Mouse (Mus musculus): ENCODE measurements around the gene Foxred2. TPM values are rescaled to one million over a fixed set of nuclear protein-coding genes. Genes with fewer than 3 reads are reported as not detected.
A peak's percentile ranks its signal among the peaks of the same experiment; 100 is the strongest.

Gene Foxred2
- total and polyA plus RNA-seq, 3 experiments, result 9.9 to 12.2 TPM; not detected in 1

DNA sequence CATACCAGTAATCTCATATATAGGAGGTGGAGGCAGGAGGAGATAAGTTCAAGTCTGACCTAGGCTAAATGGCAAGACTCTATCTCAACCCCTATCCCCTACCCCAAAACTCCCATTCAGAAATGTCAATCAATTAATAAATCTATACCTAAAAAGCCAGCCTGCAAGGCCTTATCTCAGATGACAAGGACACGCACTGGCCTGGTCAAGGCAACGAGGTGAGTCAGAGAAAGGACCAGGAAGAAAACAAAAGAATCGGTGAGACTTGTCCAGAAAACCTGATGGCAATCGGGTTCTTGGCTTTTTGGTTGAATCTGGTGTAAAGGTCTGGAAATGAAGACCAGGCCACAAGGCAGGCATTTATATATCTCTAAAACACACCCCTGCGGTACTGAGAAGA lies 29.6 kb downstream of the Foxred2 start:
- no peak overlapping the region for H3K9ac ChIP-seq (ENCODE audit: control insufficient read depth, low read depth, low read length, poor library complexity, severe bottlenecking)
- peaks cover 2 to 23% of the 10 kb centered on the region in 2 experiments for H3K4me1 ChIP-seq (ENCODE audit: control insufficient read depth in 1 of 2, insufficient read depth in 2 of 2, low read length in 2 of 2)
- peaks cover 11 to 23% of the 10 kb centered on the region in 2 experiments for H3K36me3 ChIP-seq (ENCODE audit: control insufficient read depth in 1 of 2, insufficient read depth in 2 of 2, low read length in 2 of 2)
- H3K79me2 ChIP-seq (ENCODE audit: control insufficient read depth, insufficient read depth, low read length, poor library complexity), result peaks cover 30% of the 10 kb centered on the region
- no peaks in the 10 kb centered on the region for H3K27me3 ChIP-seq (ENCODE audit: control insufficient read depth in 1 of 2, insufficient read depth in 2 of 2, low read length in 2 of 2)
- no peak overlapping the region for H3K4me3 ChIP-seq (ENCODE audit: control insufficient read depth in 1 of 2, insufficient read depth in 1 of 2, low read depth in 2 of 2, low read length in 2 of 2)
- no peak for DNase-seq (ENCODE audit: low read depth, low spot score)
- H3K27ac ChIP-seq (ENCODE audit: control insufficient read depth, low read depth, low read length), result no peak overlapping the region
- TF ChIP-seq MXI1 (IDR thresholded peaks at IDR 0.05; ENCODE audit: low read depth, low read length) (no peak), MYB (IDR thresholded peaks at IDR 0.05; ENCODE audit: low read depth, low read length) (no peak), KAT2A (conservative IDR thresholded peaks at IDR 0.05; ENCODE audit: low read depth, low read length) (no peak), CTCF (IDR thresholded peaks at IDR 0.05 in 2 of 3, conservative IDR thresholded peaks at IDR 0.05 in 1 of 3; ENCODE audit: control insufficient read depth in 1 of 3, insufficient read depth in 1 of 3, low read depth in 2 of 3, low read length in 3 of 3, poor library complexity in 1 of 3, severe bottlenecking in 1 of 3) (no peak), USF2 (IDR thresholded peaks at IDR 0.05; ENCODE audit: borderline replicate concordance in 1 of 2, insufficient read depth in 1 of 2, low read depth in 1 of 2, low read length in 2 of 2) (no peak), MEF2A (IDR thresholded peaks at IDR 0.05; ENCODE audit: extremely low read depth, insufficient replicate concordance, low read depth, low read length, poor library complexity, severe bottlenecking) (no peak), MAFK (IDR thresholded peaks at IDR 0.05; ENCODE audit: borderline replicate concordance, low read depth, low read length) (no peak), JUND (IDR thresholded peaks at IDR 0.05; ENCODE audit: low read depth, low read length) (no peak), RCOR1 (IDR thresholded peaks at IDR 0.05; ENCODE audit: low read depth, low read length) (no peak), UBTF (IDR thresholded peaks at IDR 0.05; ENCODE audit: borderline replicate concordance, insufficient read depth, low read depth, low read length) (no peak), ZNF384 (IDR thresholded peaks at IDR 0.05; ENCODE audit: low read depth, low read length) (no peak), BHLHE40 (IDR thresholded peaks at IDR 0.05; ENCODE audit: borderline replicate concordance, low read depth, low read length) (no peak), GATA1 (IDR thresholded peaks at IDR 0.05; ENCODE audit: low read depth, low read length) (no peak), ELF1 (IDR thresholded peaks at IDR 0.05; ENCODE audit: low read depth, low read length) (no peak), MAZ (IDR thresholded peaks at IDR 0.05; ENCODE audit: low read depth, low read length) (no peak)
- H3K9me3 ChIP-seq (replicated peaks; ENCODE audit: insufficient read depth, low read length), result no peaks in the 10 kb centered on the region

DNA sequence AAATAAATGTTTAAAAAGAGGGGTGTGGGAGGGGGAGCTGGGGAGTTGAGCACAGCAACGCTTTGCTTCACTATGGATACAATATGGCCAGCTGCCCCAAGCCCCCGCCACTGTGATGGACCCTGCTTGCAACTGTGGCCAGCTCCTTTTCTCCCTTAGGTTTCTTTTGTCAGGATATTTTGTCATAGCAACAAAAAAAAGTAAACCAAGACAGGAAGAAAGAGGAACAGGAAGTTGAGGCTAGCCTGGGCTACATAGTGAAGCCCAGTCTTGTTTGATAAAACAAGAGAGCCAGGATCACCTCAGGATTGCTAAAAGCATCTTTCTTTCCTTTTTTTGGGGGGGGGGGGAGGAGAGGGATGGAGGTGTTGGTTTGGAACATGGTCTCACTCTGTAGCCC lies 31.3 kb downstream of the Foxred2 start:
- H3K79me2 ChIP-seq (ENCODE audit: control insufficient read depth, insufficient read depth, low read length, poor library complexity), result peaks cover 30% of the 10 kb centered on the region
- no peaks in the 10 kb centered on the region for H3K9me3 ChIP-seq (replicated peaks; ENCODE audit: insufficient read depth, low read length)
- no peak overlapping the region for H3K9ac ChIP-seq (ENCODE audit: control insufficient read depth, low read depth, low read length, poor library complexity, severe bottlenecking)
- H3K36me3 ChIP-seq (ENCODE audit: control insufficient read depth in 1 of 2, insufficient read depth in 2 of 2, low read length in 2 of 2), result peaks cover 13 to 15% of the 10 kb centered on the region in 2 experiments
- H3K27me3 ChIP-seq (ENCODE audit: control insufficient read depth in 1 of 2, insufficient read depth in 2 of 2, low read length in 2 of 2), result no peaks in the 10 kb centered on the region
- H3K27ac ChIP-seq (ENCODE audit: control insufficient read depth, low read depth, low read length), result no peak overlapping the region
- no peak overlapping the region for H3K4me3 ChIP-seq (ENCODE audit: control insufficient read depth in 1 of 2, insufficient read depth in 1 of 2, low read depth in 2 of 2, low read length in 2 of 2)
- TF ChIP-seq POLR2A (IDR thresholded peaks at IDR 0.05; ENCODE audit: control insufficient read depth in 1 of 2, insufficient read depth in 1 of 2, low read depth in 1 of 2, low read length in 2 of 2, poor library complexity in 1 of 2) (no peak), ZNF384 (IDR thresholded peaks at IDR 0.05; ENCODE audit: low read depth, low read length) (peak; percentile 38; the same call in 1 of the 2 replicates), POLR2AphosphoS2 (IDR thresholded peaks at IDR 0.05; ENCODE audit: low read length) (peak; percentile 51; the same call in 1 of the 2 replicates), ELF1 (IDR thresholded peaks at IDR 0.05; ENCODE audit: low read depth, low read length) (0 out of 2 replicates have a peak, but pooled peaks have one; percentile 16)
- H3K4me1 ChIP-seq (ENCODE audit: control insufficient read depth in 1 of 2, insufficient read depth in 2 of 2, low read length in 2 of 2), result peaks cover 0 to 11% of the 10 kb centered on the region in 2 experiments; a peak in 2 of 4 replicates
- DNase-seq (ENCODE audit: low read depth, low spot score), result peak; percentile 56
